Mouse (Mus musculus) CH12.LX (cell line): Measurements from ENCODE around the gene Szrd1.

ENCODE experiments used
- CTCF ChIP-seq, 2 experiments: IDR thresholded peaks in 1 of 2; conservative IDR thresholded peaks in 1 of 2; 2 replicates each; pipeline ENCODE4 v1.5.1; 2011 to 2012; ENCODE audit warnings: low read depth in 2 of 2, low read length in 2 of 2, improper control_type of control experiment in 1 of 2, inconsistent platforms in 1 of 2, mild to moderate bottlenecking in 1 of 2, moderate library complexity in 1 of 2
- E2F4 ChIP-seq: IDR thresholded peaks from 2 replicates; pipeline ENCODE4 v1.6.1; 2011; ENCODE audit warnings: low read depth, low read length, improper control_type of control experiment; ENCODE audit not compliant: insufficient replicate concordance
- ETS1 ChIP-seq: conservative IDR thresholded peaks from 2 replicates; pipeline ENCODE4 v1.6.1; 2012; ENCODE audit warnings: low read depth, mild to moderate bottlenecking, inconsistent platforms, low read length, improper control_type of control experiment, moderate library complexity
- GABPA ChIP-seq: IDR thresholded peaks from 2 replicates; pipeline ENCODE4 v1.6.1; 2012; ENCODE audit warnings: low read depth, low read length, improper control_type of control experiment, inconsistent platforms; ENCODE audit not compliant: insufficient replicate concordance
- JUND ChIP-seq: conservative IDR thresholded peaks from 2 replicates; pipeline ENCODE4 v1.6.1; 2011; ENCODE audit warnings: low read depth, low read length, improper control_type of control experiment
- MAX ChIP-seq: IDR thresholded peaks from 2 replicates; pipeline ENCODE4 v1.6.1; 2011; ENCODE audit warnings: low read length, improper control_type of control experiment
- POLR2A ChIP-seq: IDR thresholded peaks from 2 replicates; pipeline ENCODE4 v1.6.1; 2011; ENCODE audit warnings: low read depth, mild to moderate bottlenecking, improper control_type of control experiment, low read length
- POLR2AphosphoS2 ChIP-seq: IDR thresholded peaks from 2 replicates; pipeline ENCODE4 v1.6.1; 2011; ENCODE audit warnings: low read depth, low read length, improper control_type of control experiment
- RCOR1 ChIP-seq: conservative IDR thresholded peaks from 2 replicates; pipeline ENCODE4 v1.6.1; 2012; ENCODE audit warnings: low read depth, mild to moderate bottlenecking, inconsistent platforms, low read length, improper control_type of control experiment
- TBP ChIP-seq: conservative IDR thresholded peaks from 2 replicates; pipeline ENCODE4 v1.6.1; 2011; ENCODE audit warnings: low read depth, low read length, improper control_type of control experiment
- TCF12 ChIP-seq: IDR thresholded peaks from 2 replicates; pipeline ENCODE4 v1.6.1; 2014; ENCODE audit warnings: low read depth, mild to moderate bottlenecking, inconsistent platforms, low read length, improper control_type of control experiment
- USF1 ChIP-seq: IDR thresholded peaks from 2 replicates; pipeline ENCODE4 v1.6.1; 2014; ENCODE audit warnings: low read depth, mild to moderate bottlenecking, inconsistent platforms, low read length, improper control_type of control experiment
- ZKSCAN1 ChIP-seq: IDR thresholded peaks from 2 replicates; pipeline ENCODE4 v1.6.1; 2012; ENCODE audit warnings: low read depth, inconsistent platforms, low read length, improper control_type of control experiment, borderline replicate concordance

DNA sequence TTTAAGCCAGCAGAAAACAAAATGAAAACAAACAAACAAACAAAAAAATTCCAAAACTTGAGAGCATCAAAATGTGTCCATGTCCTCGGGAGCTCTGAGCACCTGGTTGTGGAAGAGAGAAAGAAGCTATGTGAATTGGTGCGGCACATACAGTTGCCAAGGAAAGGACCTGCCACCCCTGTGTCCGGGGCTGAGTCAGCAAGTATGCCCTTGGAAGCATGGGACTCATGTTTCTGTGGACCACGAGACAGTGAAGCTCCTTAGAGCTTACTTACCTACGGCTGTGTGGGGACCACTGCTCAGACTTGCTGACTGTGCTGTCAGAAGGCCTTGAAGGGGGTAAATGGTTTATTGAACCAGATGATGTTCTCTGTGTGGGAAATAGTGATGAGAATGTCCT, 24.2 kb upstream of the Szrd1 start:
- TF ChIP-seq TBP (no peak), USF1 (no peak), CTCF (conservative IDR thresholded peaks at IDR 0.05 in 1 of 2, IDR thresholded peaks at IDR 0.05 in 1 of 2; ENCODE audit: low read depth in 2 of 2, low read length in 2 of 2) (no peak), E2F4 (no peak), TCF12 (no peak), ETS1 (no peak), POLR2A (no peak), MAX (no peak), GABPA (no peak), RCOR1 (no peak), JUND (no peak), ZKSCAN1 (no peak), POLR2AphosphoS2 (no peak)
